Mouse (Mus musculus) left cerebral cortex, adult 2 months (tissue): Measurements from ENCODE around the gene Strbp. TPM values are rescaled to one million over a fixed set of nuclear protein-coding genes. Genes with fewer than 3 reads are reported as not detected.
"Not testable (repeated sequence)": the region's sequence is repeated elsewhere in the genome, so short reads cannot be mapped to it uniquely, and the experiment has no call there.

Experiments used
- DNase-seq, 2 experiments: peaks; one replicate each; pipeline ENCODE4 v3.0.0; 2021 to 2022; ENCODE audit warnings: low spot score in 2 of 2, mixed read lengths in 1 of 2; ENCODE audit errors: extremely low spot score in 1 of 2
- H3K27ac ChIP-seq: fragments of 200-600 bp; 2 replicates; pipeline ENCODE4 v1.8.1; 2022
- H3K4me3 ChIP-seq: fragments of 200-600 bp; 2 replicates; pipeline ENCODE4 v1.8.1; 2022
- CTCF ChIP-seq: fragments of 200-600 bp; IDR thresholded peaks from 2 replicates; pipeline ENCODE4 v1.8.1; 2022; ENCODE audit warnings: antibody characterized with exemption, mild to moderate bottlenecking, moderate library complexity
- intact Hi-C: fragments of 180-260 bp; cut with DNase I; formaldehyde crosslinking; loops from one replicate; pipeline ENCODE4 v1.15.1; 2025
- total RNA-seq, 2 experiments: library from RNA; stranded (reverse); gene quantifications; 2 replicates each; pipeline ENCODE4 v1.2.3; 2021

The Strbp gene
- total RNA-seq, 2 experiments from 2014 or later, result 292 to 322 TPM

GRCm38 (mm10) chr2:37511134-37511901 lies 192.3 kb downstream of the Strbp start:
- no peak overlapping the region for H3K4me3 ChIP-seq
- intact Hi-C loops, result no loop called here
- no peak for DNase-seq
- no peak for TF ChIP-seq CTCF
- no peak overlapping the region for H3K27ac ChIP-seq

GRCm38 (mm10) chr2:37505856-37506255 lies 197.8 kb downstream of the Strbp start:
- H3K27ac ChIP-seq, intact Hi-C loops, DNase-seq, H3K4me3 ChIP-seq: not testable (repeated sequence)

- no peak for DNase-seq
- Histone ChIP-seq H3K4me3 (no peak overlapping the region), H3K27ac (no peak overlapping the region)
- TF ChIP-seq CTCF, result no peak
- intact Hi-C loops, result no loop called here
These were observed 206.3 kb downstream of the Strbp start for GRCm38 (mm10) chr2:37497321-37497720.

- TF ChIP-seq CTCF, result no peak
- no peak overlapping the region for H3K4me3 ChIP-seq
- no peak for DNase-seq
- intact Hi-C loops, result loop anchor here (5.0 kb wide), 2 partner anchors 67 to 107 kb away; partner anchors contain the start of gene Rc3h2
- H3K27ac ChIP-seq, result no peak overlapping the region
These were observed 214.7 kb downstream of the Strbp start for GRCm38 (mm10) chr2:37488956-37489355.

GRCm38 (mm10) chr2:37486408-37486807 lies 217.3 kb downstream of the Strbp start:
- no peak overlapping the region for H3K27ac ChIP-seq
- TF ChIP-seq CTCF, result no peak
- DNase-seq, result no peak
- H3K4me3 ChIP-seq, result no peak overlapping the region
- intact Hi-C loops, result loop anchor here (5.0 kb wide), 2 partner anchors 64 to 104 kb away; partner anchors contain the start of gene Rc3h2

GRCm38 (mm10) chr2:37485370-37485769 lies 218.3 kb downstream of the Strbp start:
- DNase-seq, result no peak
- TF ChIP-seq CTCF, result peak; percentile 85
- Histone ChIP-seq H3K27ac (no peak overlapping the region), H3K4me3 (no peak overlapping the region)
- intact Hi-C loops, result loop anchor here (5.0 kb wide), 2 partner anchors 63 to 103 kb away; partner anchors contain the start of gene Rc3h2

GRCm38 (mm10) chr2:37484165-37484564 lies 219.5 kb downstream of the Strbp start:
- no peak for DNase-seq
- no peak for TF ChIP-seq CTCF
- intact Hi-C loops, result no loop called here
- no peak overlapping the region for H3K27ac ChIP-seq
- H3K4me3 ChIP-seq, result no peak overlapping the region

DNA sequence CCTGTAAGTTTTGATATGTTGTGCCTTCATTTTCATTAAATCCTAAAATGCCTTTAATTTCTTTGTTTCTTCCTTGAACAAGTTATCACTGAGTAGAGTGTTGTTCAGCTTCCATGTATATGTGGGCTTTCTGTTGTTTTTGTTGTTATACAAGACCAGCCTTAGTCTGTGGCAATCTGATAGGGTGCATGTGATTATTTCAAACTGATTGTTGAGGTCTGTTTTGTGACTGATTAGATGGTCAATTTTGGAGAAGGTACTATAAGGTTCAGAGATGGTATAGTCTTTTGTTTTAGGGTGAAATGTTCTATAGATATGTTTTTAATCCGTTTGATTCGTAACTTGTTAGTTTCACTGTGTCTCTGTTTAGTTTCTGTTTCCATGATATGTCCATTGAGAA lies 223.6 kb downstream of the Strbp start:
- no peak for TF ChIP-seq CTCF
- intact Hi-C loops, result no loop called here
- no peak for DNase-seq
- Histone ChIP-seq H3K27ac (no peak overlapping the region), H3K4me3 (no peak overlapping the region)

GRCm38 (mm10) chr2:37479559-37479958 lies 224.1 kb downstream of the Strbp start:
- intact Hi-C loops, result no loop called here

GRCm38 (mm10) chr2:37466266-37466665 lies 237.4 kb downstream of the Strbp start:
- TF ChIP-seq CTCF, result no peak
- intact Hi-C loops, result no loop called here
- no peak overlapping the region for H3K27ac ChIP-seq
- H3K4me3 ChIP-seq, result no peak overlapping the region
- no peak for DNase-seq

More at GRCm38 (mm10) chr2:37479559-37479958, 224.1 kb downstream of the Strbp start:
- TF ChIP-seq CTCF, result no peak
- DNase-seq, result no peak
- H3K27ac ChIP-seq, result no peak overlapping the region
- no peak overlapping the region for H3K4me3 ChIP-seq

GRCm38 (mm10) chr2:37460707-37461106 lies 243.0 kb downstream of the Strbp start:
- peak; percentile 10; the same call in 1 of the 2 replicates for TF ChIP-seq CTCF
- Histone ChIP-seq H3K27ac (no peak overlapping the region), H3K4me3 (no peak overlapping the region)
- no peak for DNase-seq
- intact Hi-C loops, result no loop called here

DNA sequence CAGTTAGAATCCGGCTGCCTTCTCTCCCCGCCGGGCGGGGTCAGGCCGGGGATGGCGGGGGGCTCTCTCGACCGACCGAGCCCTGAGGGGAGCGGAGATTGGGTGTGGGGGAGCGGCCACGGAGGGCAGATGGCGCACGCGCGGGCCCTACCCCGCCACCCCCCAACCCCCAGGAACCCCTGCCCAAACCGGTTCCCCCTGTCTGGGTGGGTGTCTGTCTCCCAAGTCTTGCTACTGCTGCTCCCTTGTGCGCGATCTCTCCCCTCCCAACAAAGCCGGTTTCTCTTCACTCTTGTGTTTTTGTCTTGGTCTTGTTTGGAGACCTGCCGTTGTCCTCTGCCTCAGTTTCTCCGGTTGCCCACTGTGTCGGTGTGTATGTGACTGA lies 251.3 kb downstream of the Strbp start:
- Histone ChIP-seq H3K4me3 (peak overlapping the region; percentile 97), H3K27ac (peak overlapping the region; percentile 96)
- no peak for DNase-seq
- intact Hi-C loops, result loop anchor here (1.0 kb wide), 1 partner anchor 9 kb away; the partner anchor contains the start of genes Rabgap1, Zbtb26 and Zbtb6
- TF ChIP-seq CTCF, result no peak
